Mouse (Mus musculus) hindbrain, embryonic 15.5 days (tissue): ENCODE results near the gene Klhl5. TPM values are rescaled to one million over a fixed set of nuclear protein-coding genes. Genes with fewer than 3 reads are reported as not detected.
A peak's percentile ranks its signal among the peaks of the same experiment; 100 is the strongest.
"Not testable (repeated sequence)": the region's sequence is repeated elsewhere in the genome, so short reads cannot be mapped to it uniquely, and the experiment has no call there.

Source experiments
- ATAC-seq: fragments of 200-750 bp; cut with Nextera tagmentation; 2 replicates; pipeline ENCODE4 v1.8.0; 2017; ENCODE audit warnings: low read depth, moderate number of reproducible peaks, moderate TSS enrichment; ENCODE audit not compliant: low FRiP score
- H3K27ac ChIP-seq: fragments of 300-500 bp; sonication (generic); replicated peaks from 2 replicates; pipeline ENCODE4 v1.5.1; 2015; ENCODE audit warnings: mild to moderate bottlenecking, inconsistent platforms
- H3K27me3 ChIP-seq: fragments of 300-500 bp; sonication (generic); 2 replicates; pipeline ENCODE4 v1.6.1; 2015; ENCODE audit warnings: control low read depth, inconsistent platforms
- H3K36me3 ChIP-seq: fragments of 300-500 bp; sonication (generic); 2 replicates; pipeline ENCODE4 v1.6.1; 2015; ENCODE audit warnings: control low read depth, inconsistent platforms
- H3K4me1 ChIP-seq: fragments of 300-500 bp; sonication (generic); replicated peaks from 2 replicates; pipeline ENCODE4 v1.6.1; 2015; ENCODE audit warnings: control low read depth, inconsistent platforms
- H3K4me2 ChIP-seq: fragments of 300-500 bp; sonication (generic); 2 replicates; pipeline ENCODE4 v1.6.1; 2015; ENCODE audit warnings: moderate library complexity, mild to moderate bottlenecking, inconsistent platforms
- H3K4me3 ChIP-seq: fragments of 300-500 bp; sonication (generic); 2 replicates; pipeline ENCODE4 v1.5.1; 2015; ENCODE audit warnings: mild to moderate bottlenecking, inconsistent platforms
- H3K9ac ChIP-seq: fragments of 300-500 bp; sonication (generic); 2 replicates; pipeline ENCODE4 v1.6.1; 2015; ENCODE audit warnings: inconsistent platforms
- H3K9me3 ChIP-seq: fragments of 300-500 bp; sonication (generic); 2 replicates; pipeline ENCODE4 v1.6.1; 2016; ENCODE audit warnings: control low read depth, inconsistent platforms
- WGBS: fragments of 180-500 bp; shearing (Covaris S2); methylation state at CpG from one replicate; pipeline ENCODE4 v1.1.7; 2015; 5-methylcytosine and 5-hydroxymethylcytosine counted together
- polyA plus RNA-seq: library from polyadenylated mRNA; unstranded; fragments of >200 nt; fragmentation: Nextera tagmentation; extraction: Ambion mirVana; gene quantifications from 2 replicates; pipeline ENCODE4 v1.2.1, GENCODE M21; 2015

Klhl5 gene
- polyA plus RNA-seq, 1 experiment from 2014 or later = 47.3 TPM

DNA sequence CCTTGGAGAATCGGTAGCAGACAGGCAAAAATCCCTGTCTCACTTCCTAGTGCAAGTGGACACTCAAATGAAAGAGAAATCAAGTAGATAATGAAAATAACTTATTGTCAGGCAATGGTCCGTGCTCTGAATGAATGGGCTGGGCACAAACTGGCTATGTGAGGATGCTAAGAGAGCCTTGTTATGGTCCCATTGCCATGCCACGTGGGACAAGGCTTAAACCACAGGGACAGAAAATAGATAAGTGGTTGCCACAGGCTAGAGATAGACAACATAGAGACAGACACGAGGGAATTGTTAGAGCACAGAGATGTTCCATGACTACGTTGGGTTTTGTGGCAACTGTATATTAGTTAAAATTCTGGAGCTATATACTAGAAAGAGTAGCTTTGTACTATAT lies 6.1 kb upstream of the Klhl5 start:
- Histone ChIP-seq H3K36me3 (no peaks in the 10 kb centered on the region), H3K4me1 (no peaks in the 10 kb centered on the region), H3K4me3 (no peak overlapping the region), H3K4me2 (no peak overlapping the region), H3K9me3 (no peaks in the 10 kb centered on the region), H3K27me3 (no peaks in the 10 kb centered on the region), H3K27ac (no peak overlapping the region), H3K9ac (no peak overlapping the region)
- 82% methylated on average over 5 of the region's 5 CpGs for WGBS
- ATAC-seq = no peak

DNA sequence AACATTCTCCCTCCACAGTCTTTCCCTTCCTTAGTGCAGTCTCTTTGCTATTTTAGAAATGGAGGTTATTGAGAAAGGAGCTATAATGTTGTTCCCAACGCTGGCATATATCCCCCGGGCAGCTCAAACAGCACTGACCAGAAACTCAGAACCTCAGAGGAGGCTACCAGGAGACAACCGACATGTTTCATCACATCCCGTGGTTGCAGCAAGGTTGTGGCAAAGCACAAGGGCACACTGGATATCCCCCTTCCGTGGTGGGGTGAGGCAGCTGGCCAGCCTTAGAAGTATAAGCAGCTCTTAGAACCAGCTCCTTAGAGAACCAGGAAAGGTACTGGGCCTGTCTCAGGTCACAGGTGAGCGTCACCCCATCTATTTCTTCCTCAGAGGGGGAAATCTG lies 5.7 kb upstream of the Klhl5 start:
- H3K27me3 ChIP-seq = no peaks in the 10 kb centered on the region
- no peaks in the 10 kb centered on the region for H3K9me3 ChIP-seq
- H3K4me1 ChIP-seq = no peaks in the 10 kb centered on the region
- 91% methylated on average over 6 of the region's 6 CpGs for WGBS
- H3K9ac ChIP-seq = no peak overlapping the region
- H3K36me3 ChIP-seq = no peaks in the 10 kb centered on the region
- no peak overlapping the region for H3K4me2 ChIP-seq
- no peak for ATAC-seq
- H3K4me3 ChIP-seq = no peak overlapping the region
- no peak overlapping the region for H3K27ac ChIP-seq

DNA sequence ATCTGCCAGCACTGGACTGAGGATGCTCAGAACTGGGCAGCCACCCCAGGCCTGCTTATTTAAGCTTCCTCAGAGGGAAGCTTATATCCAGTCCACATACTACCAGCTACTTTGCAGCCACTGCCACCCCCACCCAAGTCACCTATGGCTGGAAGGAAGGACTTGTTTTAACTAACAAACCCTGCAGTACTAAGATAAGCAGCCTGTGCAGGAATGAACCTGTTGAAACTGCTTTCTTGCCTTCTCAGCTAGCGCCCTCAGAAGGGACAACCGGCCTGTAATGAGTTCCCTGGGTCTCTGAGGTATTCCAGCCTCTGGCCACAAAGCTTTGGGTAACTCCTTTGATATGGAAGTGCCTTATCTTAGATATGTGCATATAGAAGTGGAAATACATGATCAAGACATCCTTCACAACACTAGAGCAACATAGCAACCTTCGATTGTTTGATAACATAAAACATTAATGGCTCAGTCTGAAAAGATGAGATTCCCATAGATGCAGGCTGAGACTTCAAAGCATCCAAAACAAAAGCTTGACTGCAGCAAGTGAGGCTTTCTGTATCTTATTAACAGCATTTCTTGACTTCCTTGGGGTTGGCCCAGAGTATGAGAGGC lies 5.2 kb upstream of the Klhl5 start:
- peaks cover 3% of the 10 kb centered on the region; the same call in 1 of the 2 replicates for H3K4me1 ChIP-seq
- no peaks in the 10 kb centered on the region for H3K36me3 ChIP-seq
- H3K9me3 ChIP-seq = no peaks in the 10 kb centered on the region
- 75% methylated on average over 3 of the region's 3 CpGs for WGBS
- H3K4me3 ChIP-seq = no peak overlapping the region
- ATAC-seq = no peak
- H3K27ac ChIP-seq = no peak overlapping the region
- no peak overlapping the region for H3K4me2 ChIP-seq
- no peak overlapping the region for H3K9ac ChIP-seq
- no peaks in the 10 kb centered on the region for H3K27me3 ChIP-seq

DNA sequence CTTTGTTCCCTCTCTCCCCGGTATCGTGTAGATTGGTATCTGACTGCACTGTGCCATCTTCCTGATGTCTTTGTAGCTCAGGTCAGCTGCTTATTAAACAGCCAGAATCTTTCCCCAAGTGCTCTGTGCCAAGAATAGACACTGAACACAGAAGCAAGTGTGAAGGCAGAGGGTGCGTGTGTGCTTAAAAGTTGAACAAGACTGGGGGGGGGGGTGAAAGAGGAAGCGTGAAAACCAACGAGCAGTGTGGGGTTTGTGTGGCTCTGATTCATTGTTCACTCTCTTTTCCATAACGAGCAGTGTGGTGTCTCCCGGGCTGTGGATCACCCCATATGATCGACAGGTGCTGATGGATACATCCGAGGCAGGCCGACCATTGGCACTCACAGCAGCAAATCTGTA lies 4.7 kb upstream of the Klhl5 start:
- no peak overlapping the region for H3K27ac ChIP-seq
- H3K4me2 ChIP-seq = no peak overlapping the region
- no peak overlapping the region for H3K4me3 ChIP-seq
- no peaks in the 10 kb centered on the region for H3K27me3 ChIP-seq
- H3K9me3 ChIP-seq = no peaks in the 10 kb centered on the region
- ATAC-seq = no peak
- no peaks in the 10 kb centered on the region for H3K36me3 ChIP-seq
- WGBS = 57% methylated on average over 10 of the region's 10 CpGs
- no peak overlapping the region for H3K9ac ChIP-seq
- peaks cover 3% of the 10 kb centered on the region; the same call in 1 of the 2 replicates for H3K4me1 ChIP-seq

DNA sequence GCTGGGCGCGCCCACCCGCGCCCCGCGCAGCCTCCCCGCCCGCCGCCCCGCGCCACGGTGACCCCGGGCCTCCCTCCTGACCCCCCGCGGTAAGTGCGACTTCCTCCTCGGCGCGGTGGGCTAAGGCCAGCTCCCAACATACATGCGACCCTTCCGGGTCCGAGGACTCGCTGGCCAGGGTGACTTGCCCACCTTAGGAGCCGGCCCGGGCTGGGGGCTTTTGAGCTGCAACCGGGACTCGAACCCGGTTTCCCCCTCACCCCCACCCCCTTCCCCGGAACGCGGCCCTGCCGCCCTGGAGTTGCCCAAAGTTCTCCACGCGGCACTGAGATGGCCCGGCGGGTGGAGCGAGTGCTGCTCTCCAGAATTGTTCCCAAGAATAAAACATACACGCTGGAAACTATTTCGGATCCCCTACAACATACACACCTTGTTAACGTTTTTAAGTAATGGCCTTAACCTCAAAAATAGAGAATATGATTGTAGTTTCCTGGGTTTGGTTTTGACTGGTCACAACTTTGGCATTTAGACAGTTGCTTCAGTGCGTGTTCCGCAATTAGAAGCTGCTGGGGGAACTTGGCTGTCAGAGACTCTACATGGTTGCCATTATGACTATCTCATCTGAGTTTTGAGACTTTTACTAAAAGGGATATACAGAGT lies 564 bp downstream of the Klhl5 start:
- Histone ChIP-seq H3K4me1 (peaks cover 11% of the 10 kb centered on the region; the same call in 1 of the 2 replicates), H3K27me3 (no peaks in the 10 kb centered on the region), H3K9ac (peak overlapping the region; percentile 77), H3K4me2 (peak overlapping the region; percentile 82), H3K27ac (peak overlapping the region; percentile 76), H3K9me3 (no peaks in the 10 kb centered on the region), H3K36me3 (no peaks in the 10 kb centered on the region), H3K4me3 (peak overlapping the region; percentile 86)
- WGBS = 2% methylated on average over 41 of the region's 42 CpGs
- ATAC-seq = peak; percentile 59

DNA sequence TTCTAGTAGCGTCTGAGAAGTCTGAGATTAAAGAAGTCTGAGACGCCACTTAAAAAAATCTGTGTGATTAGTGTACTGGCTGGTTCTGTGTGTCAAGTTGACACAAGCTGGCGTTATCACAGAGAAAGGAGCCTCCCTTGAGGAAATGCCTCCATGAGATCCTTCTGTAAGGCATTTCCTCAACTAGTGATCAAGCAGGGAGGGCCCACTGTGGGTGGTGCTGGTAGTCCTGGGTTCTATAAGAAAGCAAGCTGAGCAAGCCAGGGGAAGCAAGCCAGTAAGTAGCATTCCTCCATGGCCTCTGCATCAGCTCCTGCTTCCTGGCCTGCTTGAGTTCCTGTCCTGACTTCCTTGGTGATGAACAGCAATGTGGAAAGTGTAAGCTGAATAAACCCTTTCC lies 4.9 kb downstream of the Klhl5 start:
- ATAC-seq, H3K9me3 ChIP-seq, H3K4me2 ChIP-seq, H3K27ac ChIP-seq, H3K4me1 ChIP-seq, H3K36me3 ChIP-seq, H3K9ac ChIP-seq, H3K27me3 ChIP-seq, H3K4me3 ChIP-seq: not testable (repeated sequence)
- WGBS = 71% methylated on average over 3 of the region's 3 CpGs

DNA sequence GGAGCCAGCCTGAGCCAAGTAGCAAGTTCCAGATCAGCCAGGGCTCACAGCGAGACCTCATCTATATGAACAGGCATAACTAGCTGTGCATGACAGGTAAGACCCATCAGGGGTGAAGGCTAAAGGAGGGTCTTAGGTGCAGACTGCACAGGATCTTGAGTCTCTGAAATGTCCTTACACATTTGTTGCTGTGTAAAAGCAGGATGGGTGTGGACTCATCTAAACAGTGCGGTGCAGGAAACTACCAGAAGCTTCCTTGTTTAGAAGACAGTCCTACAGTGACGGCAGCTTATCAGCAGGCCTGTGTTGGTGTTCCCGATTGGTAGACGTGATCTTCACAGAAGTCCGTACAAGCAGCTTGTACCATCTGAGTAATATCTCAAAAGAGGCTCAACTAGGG lies 6.0 kb downstream of the Klhl5 start:
- Histone ChIP-seq H3K36me3 (no peaks in the 10 kb centered on the region), H3K27me3 (no peaks in the 10 kb centered on the region), H3K27ac (no peak overlapping the region), H3K9me3 (no peaks in the 10 kb centered on the region), H3K4me3 (no peak overlapping the region), H3K9ac (no peak overlapping the region), H3K4me1 (0 out of 2 replicates have a peak, but pooled peaks cover 2% of the 10 kb centered on the region), H3K4me2 (no peak overlapping the region)
- WGBS = 90% methylated on average over 6 of the region's 6 CpGs
- no peak for ATAC-seq

DNA sequence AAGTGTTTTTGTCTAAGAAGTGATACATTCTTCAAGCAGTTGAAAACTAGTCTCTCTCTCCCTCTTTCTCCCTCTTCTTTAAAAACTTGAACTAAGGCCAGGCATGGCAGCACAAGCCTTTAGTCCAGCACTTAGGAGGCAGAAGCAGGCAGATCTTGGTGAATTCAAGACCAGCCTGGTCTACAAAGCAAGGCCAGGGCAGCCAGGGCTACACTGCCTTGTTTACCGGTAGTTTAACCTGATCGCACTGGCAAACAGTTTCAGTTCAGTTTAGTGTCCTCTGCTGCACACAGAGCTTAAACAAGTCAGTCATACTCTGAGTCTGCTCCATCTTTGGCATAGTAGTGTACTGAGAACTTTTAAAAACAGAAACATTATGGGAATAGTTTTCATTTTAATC lies 9.4 kb downstream of the Klhl5 start:
- Histone ChIP-seq H3K9ac (no peak overlapping the region), H3K27ac (no peak overlapping the region), H3K27me3 (no peaks in the 10 kb centered on the region), H3K4me1 (no peaks in the 10 kb centered on the region), H3K9me3 (no peaks in the 10 kb centered on the region), H3K4me2 (no peak overlapping the region), H3K4me3 (no peak overlapping the region), H3K36me3 (no peaks in the 10 kb centered on the region)
- ATAC-seq = no peak
- 97% methylated on average over 2 of the region's 2 CpGs for WGBS

DNA sequence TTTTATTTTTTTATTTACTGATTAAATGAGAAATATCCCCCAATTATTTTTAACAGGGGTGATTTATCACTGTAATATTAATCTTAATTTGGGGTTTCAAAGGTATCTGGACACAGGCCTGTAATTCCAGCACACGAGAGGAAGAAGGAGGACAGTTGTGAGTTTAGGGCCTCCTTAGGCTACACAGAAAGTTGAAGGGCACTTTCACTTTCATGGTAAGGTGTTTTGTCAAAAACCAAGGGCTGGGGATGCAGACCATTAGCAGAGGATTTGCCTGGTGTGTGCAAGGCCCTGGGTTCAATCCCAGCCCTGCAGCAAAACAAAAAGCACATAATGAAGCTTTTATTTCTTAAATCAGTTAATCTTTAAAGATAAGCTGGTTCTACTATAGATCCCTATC lies 12.2 kb downstream of the Klhl5 start:
- no peak for ATAC-seq
- Histone ChIP-seq H3K27me3 (no peaks in the 10 kb centered on the region), H3K4me3 (no peak overlapping the region), H3K36me3 (no peaks in the 10 kb centered on the region), H3K4me2 (no peak overlapping the region), H3K4me1 (no peaks in the 10 kb centered on the region), H3K9ac (no peak overlapping the region), H3K9me3 (no peaks in the 10 kb centered on the region), H3K27ac (no peak overlapping the region)
- WGBS = 83% methylated on average over 1 of the region's 1 CpGs

DNA sequence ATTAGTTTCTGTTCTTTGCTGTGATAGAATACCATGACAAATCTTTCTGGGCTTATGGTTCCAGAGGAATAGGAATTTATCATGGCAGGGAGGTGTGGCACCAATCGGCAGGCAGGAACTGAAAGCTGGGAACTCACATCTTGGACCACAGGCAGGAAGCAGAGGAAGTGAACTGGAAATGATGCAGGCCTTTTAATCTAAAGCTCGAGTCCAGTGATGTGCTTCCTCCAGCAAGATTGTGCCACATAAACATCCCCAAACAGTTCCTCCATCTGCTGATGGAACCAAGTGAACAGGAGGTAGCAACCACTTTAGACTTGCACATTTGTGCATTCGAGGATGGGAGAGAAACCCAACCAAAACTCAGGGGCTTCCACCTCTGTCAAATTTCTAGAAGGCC lies 12.6 kb downstream of the Klhl5 start:
- Histone ChIP-seq H3K9ac (no peak overlapping the region), H3K4me1 (no peaks in the 10 kb centered on the region), H3K36me3 (no peaks in the 10 kb centered on the region), H3K27ac (0 out of 2 replicates have a peak overlapping the region, but pooled peaks have one; percentile 17), H3K27me3 (no peaks in the 10 kb centered on the region), H3K4me2 (no peak overlapping the region), H3K4me3 (no peak overlapping the region), H3K9me3 (no peaks in the 10 kb centered on the region)
- WGBS = 69% methylated on average over 3 of the region's 3 CpGs
- no peak for ATAC-seq

DNA sequence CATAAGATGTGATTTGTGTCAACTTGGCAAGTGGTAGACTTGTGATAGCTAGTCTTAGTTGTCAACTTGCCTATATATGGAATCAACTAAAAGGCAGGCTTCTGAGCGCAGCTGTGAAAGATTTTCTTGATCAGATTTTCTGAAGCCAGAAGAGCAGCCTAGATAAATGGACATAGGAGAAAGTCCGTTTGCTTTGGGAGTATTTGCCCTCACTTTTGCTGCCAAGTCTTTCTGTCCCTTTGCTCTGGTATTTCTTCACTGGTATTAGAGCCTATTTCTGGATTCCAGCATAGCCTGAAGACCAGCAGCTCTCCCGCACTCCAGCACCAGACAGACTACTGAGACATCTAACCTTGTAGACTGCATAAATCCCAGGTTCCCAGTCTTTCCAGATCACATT lies 15.3 kb downstream of the Klhl5 start:
- H3K27me3 ChIP-seq = no peaks in the 10 kb centered on the region
- H3K4me3 ChIP-seq = no peak overlapping the region
- no peak overlapping the region for H3K27ac ChIP-seq
- no peaks in the 10 kb centered on the region for H3K9me3 ChIP-seq
- 93% methylated on average over 3 of the region's 3 CpGs for WGBS
- H3K4me2 ChIP-seq = no peak overlapping the region
- H3K9ac ChIP-seq = no peak overlapping the region
- no peak for ATAC-seq
- H3K4me1 ChIP-seq = no peaks in the 10 kb centered on the region
- no peaks in the 10 kb centered on the region for H3K36me3 ChIP-seq

DNA sequence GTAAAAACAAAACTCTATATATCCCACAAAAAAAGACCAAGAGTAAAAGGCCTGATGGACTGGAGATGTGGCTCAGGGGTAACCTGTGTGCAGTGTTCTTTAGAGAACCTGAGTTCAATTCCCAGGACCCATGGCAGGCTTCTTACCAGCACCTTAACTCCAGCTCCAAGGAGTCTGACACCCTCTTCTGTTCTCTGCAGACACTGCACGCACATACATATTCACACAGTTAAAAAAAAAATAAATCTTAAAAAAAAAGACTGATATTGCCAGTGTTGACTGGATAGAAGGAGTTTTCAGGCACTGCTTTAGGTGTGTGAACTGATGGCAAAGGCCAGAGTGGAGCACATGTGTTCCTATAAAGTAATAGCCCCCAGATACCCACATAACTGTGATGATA lies 18.8 kb downstream of the Klhl5 start:
- H3K9ac ChIP-seq = no peak overlapping the region
- WGBS = 89% methylated on average over 1 of the region's 1 CpGs
- H3K4me1 ChIP-seq = peaks cover 6% of the 10 kb centered on the region
- H3K36me3 ChIP-seq = no peaks in the 10 kb centered on the region
- no peaks in the 10 kb centered on the region for H3K27me3 ChIP-seq
- H3K4me2 ChIP-seq = no peak overlapping the region
- no peak for ATAC-seq
- no peaks in the 10 kb centered on the region for H3K9me3 ChIP-seq
- no peak overlapping the region for H3K27ac ChIP-seq
- no peak overlapping the region for H3K4me3 ChIP-seq

DNA sequence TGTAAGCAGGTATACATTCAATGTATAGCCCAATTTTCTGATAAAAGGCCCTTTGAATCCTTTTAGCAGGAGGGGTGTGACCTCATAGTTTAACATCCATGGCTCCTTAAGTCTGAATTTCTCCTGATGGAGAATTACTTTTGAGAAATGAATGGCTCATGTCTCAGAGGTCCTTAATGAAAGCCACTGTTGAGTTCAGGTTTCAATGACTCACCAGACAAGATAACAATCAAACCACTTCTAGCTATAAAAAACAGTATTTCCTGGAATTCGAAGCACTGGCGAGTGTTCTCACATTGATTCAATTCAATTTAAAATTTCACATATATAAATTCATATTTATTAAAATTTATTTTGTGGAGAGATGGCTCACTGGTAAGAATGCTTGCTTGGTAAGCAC lies 21.1 kb downstream of the Klhl5 start:
- no peaks in the 10 kb centered on the region for H3K36me3 ChIP-seq
- H3K4me2 ChIP-seq = no peak overlapping the region
- H3K9me3 ChIP-seq = no peaks in the 10 kb centered on the region
- H3K4me1 ChIP-seq = peaks cover 6% of the 10 kb centered on the region
- no peak for ATAC-seq
- no peak overlapping the region for H3K27ac ChIP-seq
- no peaks in the 10 kb centered on the region for H3K27me3 ChIP-seq
- no peak overlapping the region for H3K4me3 ChIP-seq
- 92% methylated on average over 2 of the region's 2 CpGs for WGBS
- H3K9ac ChIP-seq = no peak overlapping the region
